Mouse (Mus musculus): ENCODE data around the gene Fbxo10. TPM values are rescaled to one million over a fixed set of nuclear protein-coding genes. Genes with fewer than 3 reads are reported as not detected.
"Not testable (repeated sequence)": the region's sequence is repeated elsewhere in the genome, so short reads cannot be mapped to it uniquely, and the experiment has no call there.

Gene Fbxo10
- total RNA-seq, 2 experiments from 2014 or later, result 31.4 to 32.4 TPM

DNA sequence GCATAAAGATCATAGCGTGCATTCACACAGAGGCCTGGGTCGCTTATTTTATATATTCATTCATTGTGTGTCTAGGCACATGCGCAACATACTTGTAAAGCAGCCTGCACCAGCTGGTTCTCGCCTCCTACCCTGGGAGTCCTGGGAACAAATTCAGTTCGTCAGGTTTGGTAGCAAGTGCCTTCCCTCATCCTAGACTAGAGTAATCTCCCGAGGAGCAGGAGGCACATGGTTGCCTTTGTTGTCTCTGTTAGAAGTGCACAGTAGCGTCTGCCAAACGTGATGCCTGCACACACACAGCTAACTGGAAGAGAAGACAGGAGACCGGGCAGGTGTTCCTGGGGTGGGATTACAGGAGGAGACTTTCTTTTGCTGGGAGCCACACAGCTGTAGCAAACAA is 36.4 kb downstream of the Fbxo10 start:
- peak; percentile 24 to 34 for DNase-seq (ENCODE audit: low spot score in 2 of 2)

DNA sequence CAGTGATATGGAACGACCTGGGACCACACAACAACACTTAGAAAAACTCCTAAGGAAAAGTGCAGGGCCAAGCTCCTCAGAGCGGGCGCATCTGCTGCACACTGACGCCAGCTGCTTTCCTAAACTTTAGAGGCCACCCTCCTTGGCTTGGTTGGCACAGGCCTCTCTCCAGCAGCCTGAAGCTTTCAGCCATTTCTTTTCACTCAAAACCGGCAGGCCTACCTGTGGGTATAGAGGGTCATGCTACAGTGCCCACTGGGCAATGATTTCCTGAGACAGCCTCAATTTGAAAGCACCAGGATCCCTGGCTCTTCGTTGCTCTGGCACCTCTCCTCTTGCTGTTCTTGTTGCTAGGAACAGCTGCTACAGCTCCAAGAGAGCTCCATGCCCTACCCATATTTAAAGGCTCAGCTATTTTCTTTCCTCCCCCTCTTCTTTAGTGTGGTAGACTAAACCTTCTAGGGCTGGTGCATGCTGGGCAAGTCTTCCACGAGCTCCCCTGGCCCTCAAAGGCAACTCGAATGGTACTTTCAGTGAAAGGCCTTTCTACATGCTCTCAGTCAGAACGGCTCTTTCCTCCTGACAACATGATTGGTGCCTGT is 37.0 kb downstream of the Fbxo10 start:
- DNase-seq (ENCODE audit: low spot score in 2 of 2), result no peak

DNA sequence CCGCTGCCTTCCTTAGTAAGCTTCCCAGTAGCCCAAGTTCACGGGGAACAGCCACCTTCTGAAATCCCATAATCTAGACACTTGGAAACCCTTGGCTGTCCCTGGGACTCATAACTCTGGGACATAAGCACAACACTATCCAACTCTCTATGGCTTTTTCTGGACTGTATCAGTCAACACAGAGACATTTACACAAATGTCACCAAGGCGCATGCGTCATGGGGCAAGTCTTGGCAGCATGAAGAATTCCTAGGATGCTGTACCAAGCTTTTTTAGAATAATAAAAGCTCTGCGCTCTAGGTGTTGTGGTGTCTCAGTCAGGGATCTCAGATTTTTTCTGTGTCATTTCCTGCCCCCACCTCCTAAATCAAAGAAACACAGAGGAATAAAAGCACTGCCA is 37.7 kb downstream of the Fbxo10 start:
- no peak for DNase-seq (ENCODE audit: low spot score in 2 of 2)

DNA sequence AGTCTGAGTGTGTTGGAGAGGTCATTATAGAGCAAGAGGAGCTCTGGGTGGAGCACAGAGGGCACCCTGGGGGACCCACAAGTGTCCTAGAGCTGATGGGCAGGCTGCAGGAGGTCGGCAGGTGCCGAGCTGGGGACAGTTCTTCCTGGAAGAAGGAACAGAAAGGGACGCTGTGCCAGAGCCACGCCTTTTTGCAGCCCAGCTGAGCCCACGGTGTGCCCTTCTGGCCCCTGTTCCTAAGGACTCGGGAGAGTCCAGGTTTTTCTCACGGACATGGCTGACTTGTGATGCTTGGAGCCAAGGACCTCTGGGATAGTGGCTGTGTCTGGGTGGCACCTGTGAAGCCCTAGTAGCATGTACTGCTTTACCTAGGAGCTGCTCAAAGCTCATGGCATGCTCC is 43.6 kb downstream of the Fbxo10 start:
- DNase-seq (ENCODE audit: low spot score in 2 of 2), result no peak

DNA sequence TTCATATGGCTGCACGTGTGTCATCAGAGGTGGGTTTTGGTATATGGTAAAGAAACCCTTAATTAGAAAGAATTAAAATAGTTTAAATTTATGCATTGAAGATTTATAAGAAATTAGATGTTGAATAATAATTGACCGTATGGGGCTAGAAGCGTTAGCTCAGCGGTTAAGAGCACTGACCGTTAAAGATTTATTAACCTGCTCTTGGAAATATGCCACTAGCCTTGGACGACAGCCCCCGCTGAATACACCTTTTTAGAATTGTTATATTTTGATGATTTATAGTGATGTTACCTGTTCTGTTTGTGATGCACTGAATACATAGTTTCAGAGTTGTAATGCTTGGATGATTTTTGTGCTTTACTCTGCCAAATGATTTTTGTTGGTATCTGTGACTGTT is 44.9 kb downstream of the Fbxo10 start:
- DNase-seq (ENCODE audit: low spot score in 2 of 2), result not testable (repeated sequence)

DNA sequence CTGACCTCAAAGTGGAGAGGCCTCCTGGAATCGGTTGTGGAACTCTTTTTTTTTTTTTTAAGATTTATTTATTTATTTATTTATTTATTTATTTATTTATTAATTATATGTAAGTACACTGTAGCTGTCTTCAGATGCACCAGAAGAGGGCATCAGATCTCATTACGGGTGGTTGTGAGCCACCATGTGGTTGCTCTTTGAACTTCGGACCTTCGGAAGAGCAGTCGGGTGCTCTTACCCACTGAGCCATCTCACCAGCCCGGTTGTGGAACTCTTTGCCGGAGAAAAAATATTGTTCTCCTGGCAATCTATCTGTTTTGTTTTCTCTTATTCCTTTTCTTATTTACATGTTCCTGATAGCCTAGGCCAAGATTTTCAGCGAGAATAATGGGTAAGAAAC is 45.5 kb downstream of the Fbxo10 start:
- DNase-seq (ENCODE audit: low spot score in 2 of 2), result not testable (repeated sequence)

DNA sequence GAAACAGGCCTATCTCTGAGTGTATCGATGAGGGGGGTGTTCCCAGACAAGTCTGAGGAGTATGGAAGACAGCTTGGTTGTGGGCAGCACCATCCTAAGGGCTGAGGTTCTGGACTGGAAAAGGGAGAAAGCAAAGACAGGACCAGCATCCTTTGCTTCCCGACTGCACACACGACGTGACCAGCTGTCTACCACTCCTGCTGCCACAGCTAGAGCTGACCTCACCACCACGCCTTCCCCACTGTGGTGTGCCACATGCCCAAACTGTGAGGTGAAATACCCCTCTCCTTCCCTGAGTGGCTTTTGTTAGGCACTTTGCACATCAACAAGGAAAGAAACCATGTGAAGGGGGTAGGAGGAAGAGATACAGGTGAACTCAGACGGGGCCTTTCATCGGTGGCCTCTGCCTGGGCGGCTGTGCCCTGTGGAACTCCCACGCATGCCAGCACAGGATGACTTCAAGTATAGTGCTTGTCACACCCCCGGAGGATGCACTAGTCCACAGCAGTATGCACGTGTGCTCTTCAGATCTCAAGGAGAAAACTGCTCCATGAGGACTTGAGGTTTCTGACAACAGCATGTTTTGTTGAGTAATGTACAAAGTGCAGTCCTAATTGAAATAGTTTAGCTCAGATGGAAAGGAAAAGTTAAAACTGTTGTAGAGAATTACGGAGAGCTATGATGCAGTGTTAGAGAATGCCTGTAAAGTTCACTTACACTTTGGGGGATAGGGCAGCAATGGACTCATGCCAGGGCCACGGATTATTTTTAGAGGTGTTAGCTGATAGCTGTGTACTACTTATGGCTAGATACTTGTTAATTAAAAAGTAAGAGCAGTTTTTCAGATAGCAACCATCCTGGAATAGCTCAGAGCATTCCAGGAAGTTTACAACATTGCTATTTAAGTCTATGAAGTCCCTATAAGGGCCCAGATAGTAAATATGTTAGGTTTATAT is 46.7 kb downstream of the Fbxo10 start:
- DNase-seq (ENCODE audit: low spot score in 2 of 2), result no peak

DNA sequence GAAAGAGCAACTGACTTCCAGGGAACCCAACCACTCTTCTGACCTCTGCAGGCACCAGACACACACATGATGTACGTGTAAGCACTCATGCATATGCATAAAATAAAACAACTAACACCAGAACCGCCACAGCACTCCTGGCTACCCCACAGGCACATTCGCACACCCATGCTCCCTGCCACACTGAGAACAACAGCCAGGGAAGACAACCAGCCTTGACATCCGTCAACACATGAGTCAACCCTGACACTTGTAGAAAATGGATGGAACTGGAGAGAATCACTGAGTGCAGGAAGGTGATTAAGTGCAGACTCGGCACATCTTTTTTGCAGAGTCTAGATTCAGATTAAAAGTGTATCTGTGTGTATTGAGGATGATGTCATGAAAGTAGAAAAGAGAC is 47.8 kb downstream of the Fbxo10 start:
- DNase-seq (ENCODE audit: low spot score in 2 of 2), result no peak

DNA sequence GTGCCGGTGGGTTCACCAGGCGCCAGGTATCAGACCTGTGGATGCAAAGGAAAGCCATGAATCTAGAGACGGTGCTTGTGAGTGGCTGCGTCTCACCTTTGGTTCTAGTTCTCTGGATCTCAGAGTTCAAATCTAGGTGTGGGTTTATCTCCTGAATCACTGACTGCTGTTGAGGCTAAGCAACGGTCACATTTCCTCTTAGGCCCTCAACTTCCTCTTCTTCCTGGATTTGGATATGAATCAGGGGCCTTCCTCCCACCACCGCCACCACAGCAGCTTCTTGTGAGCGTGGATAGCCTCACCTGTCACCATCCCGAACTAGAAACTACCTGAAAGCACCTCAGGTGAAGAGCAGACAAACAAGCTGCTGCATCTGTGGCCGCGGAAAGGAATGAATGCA is 48.4 kb downstream of the Fbxo10 start:
- no peak for DNase-seq (ENCODE audit: low spot score in 2 of 2)

DNA sequence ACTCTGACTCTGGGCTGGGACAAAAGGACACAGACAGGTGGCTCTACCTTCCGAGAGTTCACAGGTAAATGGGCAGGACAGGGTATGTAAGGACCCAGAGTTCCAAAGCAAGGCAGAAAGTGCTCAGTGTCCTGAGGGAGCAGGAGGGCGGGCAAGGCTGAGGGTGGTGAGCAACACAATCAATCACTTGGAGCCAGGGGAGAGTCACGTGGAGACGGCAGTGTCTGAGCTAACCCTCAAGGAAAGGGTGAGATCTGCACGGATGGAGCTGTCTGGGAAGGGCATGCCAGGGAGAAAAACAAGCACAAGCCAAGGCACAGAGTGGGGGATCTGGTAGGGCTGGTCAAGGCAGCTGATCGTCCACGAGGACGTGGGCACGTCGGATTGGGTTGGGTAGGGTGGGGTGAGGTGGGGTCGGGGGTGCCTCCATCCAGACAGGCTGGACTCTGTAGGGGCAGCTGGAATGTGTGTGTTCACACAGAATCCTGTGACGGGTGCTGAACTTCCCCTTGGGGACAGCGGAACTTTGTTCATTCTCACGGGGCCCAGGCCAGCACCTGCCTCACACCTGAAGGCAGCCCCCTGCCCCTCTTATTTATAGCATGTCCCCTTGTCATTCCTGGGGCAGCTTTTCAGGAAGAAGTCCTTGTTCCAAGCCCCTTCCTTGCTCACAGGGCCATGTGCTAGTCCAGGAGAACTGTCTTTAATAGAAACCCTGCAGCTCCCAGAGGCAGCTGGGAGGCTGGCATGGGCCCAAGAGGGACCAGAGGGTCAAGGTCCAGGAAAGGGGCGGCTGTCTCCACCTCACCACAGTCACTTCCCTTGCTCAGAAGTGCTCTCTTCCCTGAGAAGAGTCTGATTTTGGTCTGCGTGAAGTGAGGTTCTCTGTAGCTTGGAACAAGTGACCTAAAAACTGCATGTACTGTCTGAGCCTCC is 49.4 kb downstream of the Fbxo10 start:
- no peak for DNase-seq (ENCODE audit: low spot score in 2 of 2)

DNA sequence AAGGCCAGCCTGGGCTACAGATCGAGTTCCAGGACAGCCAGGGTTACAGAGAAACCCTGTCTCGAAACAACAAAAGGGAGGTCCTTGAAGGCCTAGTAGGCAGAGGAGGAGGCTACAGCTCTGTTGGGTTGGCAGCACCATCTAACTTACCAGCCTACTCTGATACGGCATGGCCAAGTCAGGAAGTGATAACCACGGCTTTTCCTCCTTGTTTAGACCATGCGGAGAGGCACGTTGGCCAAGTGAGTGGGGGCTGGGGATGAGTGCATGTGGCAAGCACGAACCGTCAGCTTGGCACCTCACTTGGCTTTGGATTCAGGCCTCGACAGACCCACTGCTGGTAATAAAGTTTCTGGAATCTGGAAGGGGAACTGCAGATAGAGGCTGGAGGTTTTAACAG is 51.8 kb downstream of the Fbxo10 start:
- no peak for DNase-seq (ENCODE audit: low spot score in 2 of 2)

DNA sequence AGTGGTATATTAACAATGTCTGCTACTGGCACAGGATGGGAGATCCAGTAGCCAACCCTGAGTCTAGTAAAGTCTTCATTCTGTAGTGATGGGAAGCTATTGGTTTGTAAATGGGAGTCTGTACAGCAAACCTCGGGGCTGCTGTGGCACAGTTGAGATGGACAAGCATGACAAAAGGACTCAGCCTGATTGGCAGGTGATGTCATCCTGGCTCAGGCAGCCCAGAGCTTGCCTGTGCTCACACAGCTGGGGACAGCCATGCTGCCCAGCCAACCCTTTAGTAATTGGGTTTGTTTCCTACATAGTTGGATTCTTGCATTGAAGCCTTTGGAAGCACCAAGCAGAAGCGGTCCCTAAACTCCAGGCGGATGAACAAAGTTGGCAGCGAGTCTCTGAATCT is 57.9 kb downstream of the Fbxo10 start:
- no peak for DNase-seq (ENCODE audit: low spot score in 2 of 2)

DNA sequence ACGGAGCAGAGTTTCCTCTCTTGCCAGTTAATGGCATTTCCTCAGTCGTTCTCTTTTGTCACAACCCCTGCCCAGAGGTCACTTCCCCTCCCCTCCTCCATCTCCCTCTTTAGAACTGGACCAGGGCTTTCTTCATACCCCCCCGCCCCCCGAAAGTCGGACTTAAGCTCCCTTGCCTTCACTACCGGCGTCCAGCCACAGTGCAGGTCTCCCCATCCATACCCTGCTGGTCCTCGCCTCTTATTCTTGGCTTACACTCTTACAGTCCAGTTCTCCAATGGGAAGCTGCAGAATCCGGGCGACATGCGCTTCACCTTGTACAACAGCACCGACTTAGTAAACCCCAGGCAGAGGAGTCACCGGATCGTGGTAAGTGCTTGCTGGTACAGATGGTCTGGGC is 65.4 kb downstream of the Fbxo10 start:
- peak in 1 of 2 experiments; percentile 13 for DNase-seq (ENCODE audit: low spot score in 2 of 2)

DNA sequence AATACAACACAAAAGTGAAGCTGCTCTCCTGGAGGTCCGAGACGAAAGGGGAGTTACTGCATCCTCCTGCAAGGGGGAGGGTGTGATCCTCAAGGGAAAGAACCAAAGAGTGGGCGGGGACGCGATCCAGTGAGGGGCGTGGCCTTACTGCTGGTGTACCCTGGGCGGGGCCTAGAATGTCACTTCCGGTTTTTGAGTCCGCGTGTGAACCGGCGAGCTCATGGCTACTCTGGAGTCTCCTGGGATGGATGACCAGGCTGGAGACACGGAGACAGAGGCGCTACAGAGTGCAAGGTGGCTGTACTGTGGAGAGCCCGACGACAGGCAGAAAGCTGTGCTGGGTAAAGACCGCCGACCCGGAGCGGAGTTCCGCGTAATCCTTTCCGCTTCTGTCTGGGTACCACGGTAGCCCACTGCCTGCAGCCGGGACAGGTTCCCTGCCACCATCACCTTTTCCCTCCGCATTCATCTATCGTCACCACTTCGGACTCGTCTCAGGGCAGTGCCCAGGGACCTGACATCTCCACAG is 65.9 kb downstream of the Fbxo10 start, which contains the start of gene Polr1e:
Polr1e (plus strand) TSS at position 132 of the 529 bp plus-strand sequence.
- DNase-seq (ENCODE audit: low spot score in 2 of 2), result peak; percentile 83 to 85

DNA sequence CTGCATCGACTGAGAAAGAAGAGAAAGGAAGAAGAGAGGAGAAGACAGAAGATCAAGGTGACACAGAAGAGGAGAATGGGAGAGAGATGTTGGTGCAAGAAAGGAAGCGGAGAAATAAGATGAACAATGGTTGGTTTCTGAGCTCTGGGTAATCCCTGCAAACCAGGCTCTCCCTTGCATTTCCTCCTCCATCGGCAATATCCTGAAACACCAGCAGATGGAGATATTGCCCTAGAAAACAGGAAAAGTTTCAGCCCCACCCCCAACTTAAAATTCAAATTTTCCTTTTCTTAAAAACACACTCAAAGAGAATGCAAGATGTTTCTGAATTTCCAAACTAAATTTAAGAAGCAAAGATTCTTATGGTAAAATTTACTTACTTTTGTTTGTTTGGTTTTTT is 68.8 kb downstream of the Fbxo10 start:
- DNase-seq (ENCODE audit: low spot score in 2 of 2), result peak; percentile 60 to 72

DNA sequence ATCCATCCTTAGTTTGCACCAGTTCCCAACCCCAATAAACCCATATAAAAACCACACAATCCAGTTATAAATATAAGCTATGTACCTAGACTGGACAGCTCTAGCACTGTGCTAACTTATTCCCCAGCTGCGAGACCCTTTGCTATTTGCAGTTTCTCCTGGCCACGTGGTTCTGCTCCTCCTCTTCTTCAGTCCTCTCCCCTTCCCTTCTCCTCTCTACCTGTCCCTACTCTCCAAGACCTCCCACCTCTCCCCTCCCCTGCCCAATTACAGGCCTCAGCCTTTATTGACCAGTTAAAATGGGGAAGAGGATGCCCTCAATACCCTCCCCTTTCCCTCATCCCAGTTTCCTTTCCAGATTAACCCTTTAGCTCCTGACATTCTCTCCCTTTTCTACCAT is 70.9 kb downstream of the Fbxo10 start:
- DNase-seq (ENCODE audit: low spot score in 2 of 2), result no peak

DNA sequence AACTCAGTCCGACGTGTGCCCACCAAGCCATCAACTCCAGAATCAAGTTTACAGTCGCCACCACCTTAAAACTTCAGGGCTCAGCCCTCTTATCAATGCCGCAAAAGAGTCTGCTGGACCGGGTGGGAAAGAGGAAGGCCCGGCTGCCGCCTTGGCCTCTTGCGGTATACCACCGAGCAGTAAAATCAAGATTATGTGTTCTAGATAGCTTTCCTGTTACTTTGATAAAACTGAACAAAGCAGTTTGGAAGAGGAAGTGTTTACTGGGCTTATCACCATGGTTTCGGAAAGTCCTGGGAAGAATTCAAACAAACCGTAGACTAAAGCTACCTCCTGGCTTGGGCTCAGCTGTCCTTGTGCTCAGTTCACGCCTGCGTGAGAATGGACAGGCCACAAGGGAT is 71.4 kb downstream of the Fbxo10 start:
- DNase-seq (ENCODE audit: low spot score in 2 of 2), result no peak

DNA sequence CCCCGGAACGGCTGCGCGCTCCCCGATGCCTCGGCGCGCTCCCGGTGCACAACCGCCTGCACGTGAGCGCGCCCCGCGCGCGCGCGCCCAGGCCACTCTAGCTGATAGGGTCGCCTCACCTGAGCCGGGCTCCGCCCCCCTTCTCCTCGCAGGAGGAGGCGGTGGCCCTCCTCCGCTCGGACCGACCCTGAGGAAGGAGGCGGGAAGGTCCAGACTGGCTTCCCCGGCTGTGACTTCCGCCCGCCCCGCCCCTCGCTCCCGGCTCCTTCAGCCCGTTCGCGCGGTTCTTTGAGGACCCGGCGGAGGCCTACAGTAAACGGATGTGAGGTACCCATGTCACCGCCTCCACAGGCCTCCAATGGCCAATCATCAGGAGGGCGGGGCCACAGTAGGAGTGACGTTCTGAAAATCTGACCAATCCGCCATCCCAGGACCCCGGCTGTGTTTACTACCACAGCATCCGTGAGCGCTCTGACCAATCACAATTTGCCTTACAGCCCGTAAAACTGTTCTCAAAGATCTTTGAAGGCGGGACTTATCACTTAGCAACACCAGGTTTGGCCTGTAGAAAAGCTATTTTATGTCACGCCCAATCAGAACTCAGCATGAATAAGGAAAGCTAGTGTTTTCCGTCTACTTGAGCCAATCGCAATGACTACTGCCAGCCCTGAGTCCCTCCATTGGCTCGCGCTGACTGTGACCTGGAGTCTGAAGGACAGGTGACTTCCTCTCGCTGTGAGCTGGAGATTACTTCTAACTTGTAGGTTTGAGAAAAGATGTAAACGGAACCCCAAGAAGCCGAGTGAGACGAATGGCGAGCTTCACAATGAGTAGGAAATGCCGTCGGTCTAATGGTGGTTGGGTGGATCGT is 72.1 kb downstream of the Fbxo10 start, which contains the start of gene Zbtb5:
Zbtb5 (minus strand) TSS at position 308 of the 871 bp plus-strand sequence.
- DNase-seq (ENCODE audit: low spot score in 2 of 2), result peak; percentile 99 to 100

DNA sequence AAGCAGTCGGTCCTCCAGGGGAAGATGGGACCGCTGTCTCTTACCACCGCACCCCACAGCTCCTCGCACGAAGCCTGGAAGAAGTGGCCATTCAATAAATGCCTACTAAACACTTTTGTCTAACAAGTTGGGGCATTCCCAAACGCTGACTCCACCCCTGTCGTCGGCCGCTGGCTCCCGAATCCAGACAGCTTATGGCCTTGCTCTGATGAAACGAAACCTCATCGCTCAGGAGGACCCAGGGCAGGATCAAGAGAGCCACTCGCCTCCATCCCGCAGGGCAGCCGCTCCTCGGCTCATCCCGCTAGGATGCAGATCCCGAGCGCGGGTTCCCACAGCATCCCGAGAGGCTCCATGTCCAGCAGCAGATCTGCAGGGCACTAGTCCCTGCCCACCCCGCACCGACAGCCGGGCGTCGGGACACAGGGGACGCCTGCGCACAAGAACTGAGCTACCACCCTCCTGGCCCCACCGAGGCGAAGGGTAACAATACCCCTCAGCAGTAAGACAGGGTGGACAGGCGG is 72.8 kb downstream of the Fbxo10 start:
- DNase-seq (ENCODE audit: low spot score in 2 of 2), result peak in 1 of 2 experiments; percentile 43

Data from left cerebral cortex, adult 18-20 months (tissue).